Mouse (Mus musculus): ENCODE measurements around the gene Tnfrsf1b. TPM values are rescaled to one million over a fixed set of nuclear protein-coding genes. Genes with fewer than 3 reads are reported as not detected.

Tnfrsf1b gene
- polyA plus RNA-seq, 1 experiment from 2014 or later, result 4.4 TPM

- Histone ChIP-seq H3K27me3 (ENCODE audit: control insufficient read depth, insufficient read depth, low read length) (no peaks in the 10 kb centered on the region), H3K4me2 (replicated peaks) (no peak overlapping the region), H3K36me3 (replicated peaks; ENCODE audit: control insufficient read depth, insufficient read depth) (no peaks in the 10 kb centered on the region), H3K9me3 (ENCODE audit: control insufficient read depth, low read length) (no peaks in the 10 kb centered on the region), H3K9ac (no peak overlapping the region), H3K27ac (no peak overlapping the region), H3K4me3 (replicated peaks; ENCODE audit: low read length) (no peak overlapping the region), H3K4me1 (replicated peaks; ENCODE audit: control insufficient read depth, insufficient read depth, low read length) (peaks cover 10% of the 10 kb centered on the region)
- no peak for ATAC-seq (ENCODE audit: low FRiP score)
- no peak for DNase-seq (ENCODE audit: low spot score)
- 63% methylated on average over 6 of the region's 6 CpGs for WGBS
Measured at GRCm38 (mm10) chr4:145217046-145217445, 29.6 kb downstream of the Tnfrsf1b start.

- ATAC-seq (ENCODE audit: low FRiP score), result no peak
- Histone ChIP-seq H3K36me3 (replicated peaks; ENCODE audit: control insufficient read depth, insufficient read depth) (no peaks in the 10 kb centered on the region), H3K4me2 (replicated peaks) (no peak overlapping the region), H3K4me3 (replicated peaks; ENCODE audit: low read length) (no peak overlapping the region), H3K27ac (no peak overlapping the region), H3K9ac (no peak overlapping the region), H3K27me3 (ENCODE audit: control insufficient read depth, insufficient read depth, low read length) (no peaks in the 10 kb centered on the region), H3K4me1 (replicated peaks; ENCODE audit: control insufficient read depth, insufficient read depth, low read length) (peaks cover 10% of the 10 kb centered on the region), H3K9me3 (ENCODE audit: control insufficient read depth, low read length) (no peaks in the 10 kb centered on the region)
- 90% methylated on average over 2 of the region's 2 CpGs for WGBS
- no peak for DNase-seq (ENCODE audit: low spot score)
Measured at GRCm38 (mm10) chr4:145215396-145215795, 31.3 kb downstream of the Tnfrsf1b start.

GRCm38 (mm10) chr4:145214786-145215174, 31.9 kb downstream of the Tnfrsf1b start:
- Histone ChIP-seq H3K36me3 (replicated peaks; ENCODE audit: control insufficient read depth, insufficient read depth) (no peaks in the 10 kb centered on the region), H3K9ac (no peak overlapping the region), H3K4me1 (replicated peaks; ENCODE audit: control insufficient read depth, insufficient read depth, low read length) (peaks cover 10% of the 10 kb centered on the region), H3K9me3 (ENCODE audit: control insufficient read depth, low read length) (no peaks in the 10 kb centered on the region), H3K4me2 (replicated peaks) (no peak overlapping the region), H3K27ac (peak overlapping the region; percentile 26; the same call in 1 of the 2 replicates), H3K4me3 (replicated peaks; ENCODE audit: low read length) (no peak overlapping the region), H3K27me3 (ENCODE audit: control insufficient read depth, insufficient read depth, low read length) (no peaks in the 10 kb centered on the region)
- DNase-seq (ENCODE audit: low spot score) (no peak), ATAC-seq (ENCODE audit: low FRiP score) (peak; percentile 59; the same call in 1 of the 2 replicates)
- 52% methylated on average over 6 of the region's 6 CpGs for WGBS

GRCm38 (mm10) chr4:145213999-145214785, 32.5 kb downstream of the Tnfrsf1b start:
- Histone ChIP-seq H3K9me3 (ENCODE audit: control insufficient read depth, low read length) (no peaks in the 10 kb centered on the region), H3K4me2 (replicated peaks) (no peak overlapping the region), H3K27me3 (ENCODE audit: control insufficient read depth, insufficient read depth, low read length) (no peaks in the 10 kb centered on the region), H3K4me1 (replicated peaks; ENCODE audit: control insufficient read depth, insufficient read depth, low read length) (peaks cover 10% of the 10 kb centered on the region), H3K9ac (no peak overlapping the region), H3K27ac (0 out of 2 replicates have a peak overlapping the region, but pooled peaks have one; percentile 43), H3K36me3 (replicated peaks; ENCODE audit: control insufficient read depth, insufficient read depth) (no peaks in the 10 kb centered on the region), H3K4me3 (replicated peaks; ENCODE audit: low read length) (no peak overlapping the region)
- WGBS, result 33% methylated on average over 8 of the region's 8 CpGs
- peak; percentile 91 for DNase-seq (ENCODE audit: low spot score)
- peak; percentile 85 for ATAC-seq (ENCODE audit: low FRiP score)

GRCm38 (mm10) chr4:145211076-145211475, 35.6 kb downstream of the Tnfrsf1b start:
- ATAC-seq (ENCODE audit: low FRiP score) (no peak), DNase-seq (ENCODE audit: low spot score) (no peak)
- H3K4me3 ChIP-seq (replicated peaks; ENCODE audit: low read length), result no peak overlapping the region
- 81% methylated on average over 2 of the region's 2 CpGs for WGBS
- H3K36me3 ChIP-seq (replicated peaks; ENCODE audit: control insufficient read depth, insufficient read depth), result no peaks in the 10 kb centered on the region
- no peaks in the 10 kb centered on the region for H3K27me3 ChIP-seq (ENCODE audit: control insufficient read depth, insufficient read depth, low read length)
- no peak overlapping the region for H3K9ac ChIP-seq
- H3K9me3 ChIP-seq (ENCODE audit: control insufficient read depth, low read length), result no peaks in the 10 kb centered on the region
- peaks cover 10% of the 10 kb centered on the region for H3K4me1 ChIP-seq (replicated peaks; ENCODE audit: control insufficient read depth, insufficient read depth, low read length)
- no peak overlapping the region for H3K27ac ChIP-seq
- H3K4me2 ChIP-seq (replicated peaks), result no peak overlapping the region

GRCm38 (mm10) chr4:145210564-145210963, 36.1 kb downstream of the Tnfrsf1b start:
- H3K9ac ChIP-seq, result no peak overlapping the region

GRCm38 (mm10) chr4:145209690-145210088, 37.0 kb downstream of the Tnfrsf1b start:
- Histone ChIP-seq H3K27ac (no peak overlapping the region), H3K4me1 (replicated peaks; ENCODE audit: control insufficient read depth, insufficient read depth, low read length) (peaks cover 7% of the 10 kb centered on the region), H3K4me2 (replicated peaks) (no peak overlapping the region), H3K27me3 (ENCODE audit: control insufficient read depth, insufficient read depth, low read length) (no peaks in the 10 kb centered on the region), H3K9me3 (ENCODE audit: control insufficient read depth, low read length) (no peaks in the 10 kb centered on the region), H3K9ac (no peak overlapping the region), H3K36me3 (replicated peaks; ENCODE audit: control insufficient read depth, insufficient read depth) (no peaks in the 10 kb centered on the region), H3K4me3 (replicated peaks; ENCODE audit: low read length) (no peak overlapping the region)
- 42% methylated on average over 5 of the region's 5 CpGs for WGBS
- ATAC-seq (ENCODE audit: low FRiP score), result no peak
- DNase-seq (ENCODE audit: low spot score), result no peak

More at GRCm38 (mm10) chr4:145210564-145210963, 36.1 kb downstream of the Tnfrsf1b start:
- Histone ChIP-seq H3K27ac (no peak overlapping the region), H3K4me3 (replicated peaks; ENCODE audit: low read length) (no peak overlapping the region), H3K27me3 (ENCODE audit: control insufficient read depth, insufficient read depth, low read length) (no peaks in the 10 kb centered on the region), H3K36me3 (replicated peaks; ENCODE audit: control insufficient read depth, insufficient read depth) (no peaks in the 10 kb centered on the region), H3K9me3 (ENCODE audit: control insufficient read depth, low read length) (no peaks in the 10 kb centered on the region), H3K4me2 (replicated peaks) (no peak overlapping the region), H3K4me1 (replicated peaks; ENCODE audit: control insufficient read depth, insufficient read depth, low read length) (peaks cover 10% of the 10 kb centered on the region)
- DNase-seq (ENCODE audit: low spot score) (no peak), ATAC-seq (ENCODE audit: low FRiP score) (no peak)
- WGBS, result 97% methylated on average over 5 of the region's 5 CpGs

GRCm38 (mm10) chr4:145209076-145209689, 37.5 kb downstream of the Tnfrsf1b start:
- Histone ChIP-seq H3K4me3 (replicated peaks; ENCODE audit: low read length) (no peak overlapping the region), H3K9me3 (ENCODE audit: control insufficient read depth, low read length) (no peaks in the 10 kb centered on the region), H3K9ac (no peak overlapping the region), H3K4me2 (replicated peaks) (no peak overlapping the region), H3K27me3 (ENCODE audit: control insufficient read depth, insufficient read depth, low read length) (no peaks in the 10 kb centered on the region), H3K27ac (no peak overlapping the region), H3K4me1 (replicated peaks; ENCODE audit: control insufficient read depth, insufficient read depth, low read length) (peaks cover 2% of the 10 kb centered on the region), H3K36me3 (replicated peaks; ENCODE audit: control insufficient read depth, insufficient read depth) (no peaks in the 10 kb centered on the region)
- WGBS, result 76% methylated on average over 6 of the region's 6 CpGs
- DNase-seq (ENCODE audit: low spot score) (no peak), ATAC-seq (ENCODE audit: low FRiP score) (no peak)

- H3K27me3 ChIP-seq (ENCODE audit: control insufficient read depth, insufficient read depth, low read length), result no peaks in the 10 kb centered on the region
- H3K4me3 ChIP-seq (replicated peaks; ENCODE audit: low read length), result no peak overlapping the region
- no peak overlapping the region for H3K4me2 ChIP-seq (replicated peaks)
- H3K36me3 ChIP-seq (replicated peaks; ENCODE audit: control insufficient read depth, insufficient read depth), result no peaks in the 10 kb centered on the region
- H3K9me3 ChIP-seq (ENCODE audit: control insufficient read depth, low read length), result no peaks in the 10 kb centered on the region
- WGBS, result 92% methylated on average over 3 of the region's 3 CpGs
- no peak for DNase-seq (ENCODE audit: low spot score)
- no peaks in the 10 kb centered on the region for H3K4me1 ChIP-seq (replicated peaks; ENCODE audit: control insufficient read depth, insufficient read depth, low read length)
- H3K27ac ChIP-seq, result no peak overlapping the region
- H3K9ac ChIP-seq, result no peak overlapping the region
- peak; percentile 24; the same call in 1 of the 2 replicates for ATAC-seq (ENCODE audit: low FRiP score)
Measured at GRCm38 (mm10) chr4:145207718-145208371, 38.8 kb downstream of the Tnfrsf1b start.

Data from hindbrain, embryonic 14.5 days (tissue).